Mouse (Mus musculus) thymus, adult 2 months (tissue): ENCODE results near the gene Gm35315.

Experiments used
- CTCF ChIP-seq: fragments of 200-500 bp; IDR thresholded peaks from 2 replicates; pipeline ENCODE4 v1.5.1; 2012; ENCODE audit warnings: mild to moderate bottlenecking, control low read depth, low read length, moderate library complexity, borderline replicate concordance; ENCODE audit not compliant: control insufficient read depth, poor library complexity, insufficient read depth; ENCODE audit errors: extremely low read depth
- POLR2A ChIP-seq: fragments of 200-500 bp; IDR thresholded peaks from 2 replicates; pipeline ENCODE4 v1.6.1; 2012; ENCODE audit warnings: mild to moderate bottlenecking, low read length, control low read depth, moderate library complexity; ENCODE audit not compliant: control insufficient read depth, poor library complexity, insufficient read depth; ENCODE audit errors: extremely low read depth

DNA sequence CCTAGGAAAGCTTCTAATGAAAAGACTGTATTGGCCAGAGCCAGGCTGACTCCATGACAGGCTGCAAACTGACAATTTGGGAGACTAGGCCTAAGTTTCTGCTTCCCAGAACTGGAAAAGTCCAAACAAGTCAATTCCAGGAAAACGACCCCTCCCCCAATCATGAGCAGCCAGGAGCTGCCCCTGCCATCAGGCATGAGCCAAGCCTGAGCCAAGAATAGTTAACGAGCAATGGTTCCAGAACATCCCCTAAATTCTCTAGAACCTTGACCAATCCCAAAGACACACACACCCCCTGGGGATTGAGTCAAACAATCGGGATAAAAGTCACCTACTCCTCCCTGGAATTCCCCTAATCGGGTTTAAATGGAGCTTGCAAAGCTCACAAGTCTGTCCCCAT lies 11.3 kb downstream of the Gm35315 start:
- TF ChIP-seq POLR2A (no peak), CTCF (no peak)
